Mouse (Mus musculus): ENCODE measurements around the gene Rimbp2.

DNA sequence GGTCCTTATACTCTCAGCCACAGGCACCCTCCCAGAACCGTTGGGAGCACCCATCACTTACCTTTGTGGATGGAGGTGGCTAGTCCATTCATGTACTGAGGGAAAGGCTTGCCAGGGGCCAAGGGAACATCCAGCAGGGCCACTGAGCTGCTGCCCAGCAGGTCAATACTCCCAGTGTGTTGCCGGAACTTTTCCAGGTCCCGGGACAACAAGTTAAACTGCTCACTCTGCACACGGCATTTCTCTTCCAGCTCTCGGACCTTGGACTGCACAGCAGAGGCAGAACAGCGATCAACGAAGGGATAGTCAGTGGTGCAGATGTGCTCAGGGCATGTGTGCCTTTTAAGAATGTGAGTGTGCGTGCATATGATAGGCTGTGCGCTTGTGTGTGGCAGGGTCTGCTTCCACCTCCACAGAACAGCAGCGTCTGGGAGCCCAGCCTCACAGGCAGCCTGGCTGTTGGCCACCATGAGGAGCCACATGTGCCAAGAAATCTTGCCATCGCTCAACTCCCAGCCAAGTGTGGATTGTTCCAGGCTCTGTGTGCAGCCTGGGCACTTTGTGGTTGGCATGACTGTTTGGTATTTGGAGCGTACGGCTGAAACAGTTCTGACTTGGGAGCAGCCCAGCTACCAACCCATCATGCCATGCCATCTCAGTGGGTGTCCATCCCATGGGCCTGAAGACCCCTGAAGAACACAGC is 146.8 kb downstream of the Rimbp2 start:
- TF ChIP-seq CTCF (IDR thresholded peaks at IDR 0.05; ENCODE audit: extremely low read depth, insufficient read length, insufficient replicate concordance, low read depth, low read length), result no peak
- TF ChIP-seq POLR2A (IDR thresholded peaks at IDR 0.05; ENCODE audit: low read depth, low read length), result no peak
